Comparison of ENCODE assay signal across 19 mouse cellular contexts in genomic region chr9:118482210-118482609, GRCm38 (mm10). TPM values are rescaled to one million over a fixed set of nuclear protein-coding genes. Genes with fewer than 3 reads are reported as not detected.
DNase-seq lines count a peak whose midpoint lies in the region; ATAC-seq lines count a peak whose summit lies in the region.
"Had no signal": no experiment of that assay in that cellular context is flagged by ENCODE, and none has a peak within 500 bp of the region (broad histone marks: within the 10 kb centered on the region; RNA-seq: fewer than 3 reads in every experiment).

No protein-coding gene starts in this region.

- WGBS in forebrain, embryonic 12.5 days = 72% methylated on average over 10 of the region's 10 CpGs
- 73% methylated on average over 10 of the region's 10 CpGs for WGBS in forebrain, embryonic 10.5 days
- WGBS in forebrain, embryonic 13.5 days = 73% methylated on average over 10 of the region's 10 CpGs
- 78% methylated on average over 10 of the region's 10 CpGs for WGBS in hindbrain, embryonic 13.5 days

- no peak for ATAC-seq in forebrain, embryonic 12.5 days (ENCODE audit: low FRiP score)
- no peak for ATAC-seq in forebrain, embryonic 13.5 days
- ATAC-seq in hindbrain, embryonic 13.5 days (ENCODE audit: low FRiP score) = no peak
- ATAC-seq: CD4-positive, CD25-positive, alpha-beta regulatory T cell, adult 4 months; hindbrain, embryonic 16.5 days; inflammation-experienced regulatory T-cells, adult 6 months; intestine, postnatal 0 days had no signal

- H3K4me2 ChIP-seq in forebrain, embryonic 12.5 days = peak overlapping the region; percentile 36; the same call in 1 of the 2 replicates
- H3K4me2 ChIP-seq in forebrain, embryonic 13.5 days = peak overlapping the region; percentile 68
- H3K4me2 ChIP-seq in hindbrain, embryonic 13.5 days = no peak overlapping the region
- H3K4me2 ChIP-seq: embryonic facial prominence, embryonic 13.5 days; heart, embryonic 12.5 days had no signal

- H3K27ac ChIP-seq in forebrain, embryonic 12.5 days = no peak overlapping the region
- H3K27ac ChIP-seq in forebrain, embryonic 10.5 days = no peak overlapping the region
- H3K27ac ChIP-seq in forebrain, embryonic 13.5 days = no peak overlapping the region
- H3K27ac ChIP-seq in hindbrain, embryonic 13.5 days = no peak overlapping the region
- H3K27ac ChIP-seq: embryonic facial prominence, embryonic 13.5 days had no signal

- peaks cover 97% of the 10 kb centered on the region for H3K27me3 ChIP-seq in forebrain, embryonic 12.5 days
- H3K27me3 ChIP-seq in forebrain, embryonic 10.5 days (ENCODE audit: poor library complexity, severe bottlenecking) = peaks cover 100% of the 10 kb centered on the region
- H3K27me3 ChIP-seq in forebrain, embryonic 13.5 days = peaks cover 96% of the 10 kb centered on the region
- H3K27me3 ChIP-seq in hindbrain, embryonic 13.5 days = peaks cover 99% of the 10 kb centered on the region

- H3K9ac ChIP-seq in forebrain, embryonic 12.5 days = no peak overlapping the region; the same call in 1 of the 2 replicates
- H3K9ac ChIP-seq in forebrain, embryonic 13.5 days = 0 out of 2 replicates have a peak overlapping the region, but pooled peaks have one; percentile 16
- H3K9ac ChIP-seq in hindbrain, embryonic 13.5 days = no peak overlapping the region
- H3K9ac ChIP-seq: embryonic facial prominence, embryonic 13.5 days; heart, embryonic 12.5 days had no signal

- no peaks in the 10 kb centered on the region for H3K9me3 ChIP-seq in forebrain, embryonic 12.5 days
- no peaks in the 10 kb centered on the region for H3K9me3 ChIP-seq in forebrain, embryonic 10.5 days
- no peaks in the 10 kb centered on the region for H3K9me3 ChIP-seq in forebrain, embryonic 13.5 days (replicated peaks)
- no peaks in the 10 kb centered on the region for H3K9me3 ChIP-seq in hindbrain, embryonic 13.5 days
- H3K9me3 ChIP-seq: embryonic facial prominence, embryonic 13.5 days; heart, embryonic 12.5 days had no signal

- no peak for DNase-seq in forebrain, embryonic 10.5 days (ENCODE audit: extremely low spot score, low spot score)
- peak; percentile 75 for DNase-seq in ES-CJ7 (ENCODE audit: low read depth, low spot score)
- DNase-seq in right cerebral cortex, postnatal 10 days (ENCODE audit: low spot score in 2 of 2) = no peak
- DNase-seq in cerebellum, adult 8-10 months = no peak
- DNase-seq: adrenal gland, postnatal 10 days; cerebellum, adult 11-12 months; cerebellum, adult 9-11 months; cerebellum, postnatal 36 days; gastrocnemius, postnatal 14 days; kidney, adult 8-10 months had no signal

- H3K36me3 ChIP-seq in forebrain, embryonic 12.5 days (replicated peaks) = no peaks in the 10 kb centered on the region
- no peaks in the 10 kb centered on the region for H3K36me3 ChIP-seq in forebrain, embryonic 10.5 days (replicated peaks)
- no peaks in the 10 kb centered on the region for H3K36me3 ChIP-seq in forebrain, embryonic 13.5 days (ENCODE audit: poor library complexity, severe bottlenecking)
- H3K36me3 ChIP-seq in hindbrain, embryonic 13.5 days = no peaks in the 10 kb centered on the region
- H3K36me3 ChIP-seq: embryonic facial prominence, embryonic 13.5 days; heart, embryonic 12.5 days had no signal

- no peak overlapping the region for H3K4me3 ChIP-seq in forebrain, embryonic 12.5 days (replicated peaks)
- no peak overlapping the region for H3K4me3 ChIP-seq in forebrain, embryonic 10.5 days
- H3K4me3 ChIP-seq in forebrain, embryonic 13.5 days = peak overlapping the region; percentile 56
- H3K4me3 ChIP-seq in hindbrain, embryonic 13.5 days = no peak overlapping the region
- H3K4me3 ChIP-seq: embryonic facial prominence, embryonic 13.5 days; heart, embryonic 12.5 days had no signal

- H3K4me1 ChIP-seq in forebrain, embryonic 12.5 days = peaks cover 32% of the 10 kb centered on the region
- peaks cover 38% of the 10 kb centered on the region for H3K4me1 ChIP-seq in forebrain, embryonic 10.5 days
- peaks cover 38% of the 10 kb centered on the region for H3K4me1 ChIP-seq in forebrain, embryonic 13.5 days
- peaks cover 28% of the 10 kb centered on the region for H3K4me1 ChIP-seq in hindbrain, embryonic 13.5 days (replicated peaks)

RNA-seq across cellular contexts. Expression of gene Eomes, which starts 4.2 kb away (rescaled TPM):
- polyA plus RNA-seq in forebrain, embryonic 12.5 days (2016; fragmentation: Nextera tagmentation; extraction: Ambion mirVana) = 20.5 and 24.9 TPM in 2 replicates
- polyA plus RNA-seq in forebrain, embryonic 10.5 days (2016; fragmentation: Nextera tagmentation; extraction: Ambion mirVana) = 6.2 and 7.7 TPM in 2 replicates
- 24.4 and 30.7 TPM in 2 replicates for polyA plus RNA-seq in forebrain, embryonic 13.5 days (2015; fragmentation: Nextera tagmentation; extraction: Ambion mirVana)
- polyA plus RNA-seq in hindbrain, embryonic 13.5 days (2015; fragmentation: Nextera tagmentation; extraction: Ambion mirVana) = 0.43 and 0.65 TPM in 2 replicates
- polyA plus RNA-seq: intestine, postnatal 0 days had no signal

RNA-seq across cellular contexts. Expression of gene Golga4, which starts 23.9 kb away (rescaled TPM):
- polyA plus RNA-seq in forebrain, embryonic 12.5 days (2016; fragmentation: Nextera tagmentation; extraction: Ambion mirVana) = 68.4 and 69.0 TPM in 2 replicates
- polyA plus RNA-seq in forebrain, embryonic 10.5 days (2016; fragmentation: Nextera tagmentation; extraction: Ambion mirVana) = 40.0 and 42.1 TPM in 2 replicates
- 54.3 and 56.1 TPM in 2 replicates for polyA plus RNA-seq in forebrain, embryonic 13.5 days (2015; fragmentation: Nextera tagmentation; extraction: Ambion mirVana)
- 47.9 and 49.5 TPM in 2 replicates for polyA plus RNA-seq in hindbrain, embryonic 13.5 days (2015; fragmentation: Nextera tagmentation; extraction: Ambion mirVana)
